Mouse (Mus musculus) cerebellum, adult 2 months (tissue): ENCODE measurements around the gene Tspan9.

ENCODE experiments used
- CTCF ChIP-seq: fragments of 200-500 bp; IDR thresholded peaks from 2 replicates; pipeline ENCODE4 v1.5.1; 2011; ENCODE audit warnings: low read depth, mild to moderate bottlenecking, control low read depth, low read length, moderate library complexity, borderline replicate concordance; ENCODE audit not compliant: insufficient read depth
- POLR2A ChIP-seq: fragments of 200-500 bp; IDR thresholded peaks from 2 replicates; pipeline ENCODE4 v1.6.1; 2011; ENCODE audit warnings: low read length, control low read depth, borderline replicate concordance; ENCODE audit not compliant: insufficient read depth

DNA sequence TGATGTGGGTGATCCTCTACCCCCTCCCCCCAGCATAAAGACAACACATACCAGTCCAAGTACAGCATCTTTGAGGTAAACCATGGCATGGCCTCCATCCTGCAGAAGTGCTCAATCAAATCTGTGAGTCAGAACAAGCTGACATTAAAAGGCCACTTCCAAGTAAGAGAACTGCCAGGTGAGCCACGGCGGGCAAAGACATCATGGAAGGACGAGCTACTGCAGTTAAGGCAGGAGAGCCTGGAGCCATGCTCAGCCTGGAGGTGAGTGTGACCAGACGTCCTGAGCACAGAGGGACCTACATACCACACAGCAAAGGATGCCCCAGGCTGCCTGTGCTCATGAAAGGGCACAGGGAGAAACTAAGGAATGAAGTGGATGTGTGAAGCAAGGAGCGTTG lies 61.6 kb downstream of the Tspan9 start:
- no peak for TF ChIP-seq POLR2A
- no peak for TF ChIP-seq CTCF
